Mouse (Mus musculus): ENCODE measurements around the gene Szrd1. TPM values are rescaled to one million over a fixed set of nuclear protein-coding genes. Genes with fewer than 3 reads are reported as not detected.

Gene Szrd1
- total RNA-seq (2023) = 10 to 100 TPM; 71.7 to 80.8 TPM

GRCm38 (mm10) chr4:141139116-141139970 lies at the start of gene Szrd1:
Gene Szrd1 (minus strand): TSS chr4:141139775.

GRCm38 (mm10) chr4:141147112-141148008 lies 7.8 kb upstream of the Szrd1 start, which contains the start of gene Fbxo42:
Gene Fbxo42 (plus strand): TSS chr4:141147913.

GRCm38 (mm10) chr4:141088033-141088432 lies 51.5 kb downstream of the Szrd1 start, which contains the start of gene Spata21:
Gene Spata21 (plus strand): TSS chr4:141088333.

GRCm38 (mm10) chr4:141077681-141078509 lies 61.7 kb downstream of the Szrd1 start, which contains the start of gene Necap2:
Gene Necap2 (minus strand): TSS chr4:141078357.

Other genes with a start within 250 kb of the Szrd1 start
- gene Padi2, start 233.4 kb downstream of the Szrd1 start, total RNA-seq (2023) = 10 to 100 TPM; 36.6 to 40.3 TPM
- gene Sdhb, start 178.6 kb downstream of the Szrd1 start, total RNA-seq (2023) = 10 to 100 TPM; 85.3 to 91.5 TPM
- 10 to 100 TPM; 46.0 to 47.3 TPM for gene Atp13a2, start 152.9 kb downstream of the Szrd1 start, total RNA-seq (2023)
- gene Mfap2, start 129.4 kb downstream of the Szrd1 start, total RNA-seq (2023) = not detected
- gene Crocc, start 79.2 kb downstream of the Szrd1 start, total RNA-seq (2023) = 1 to 10 TPM; 6.6 to 8.0 TPM
- 10 to 100 TPM; 83.8 to 90.1 TPM for gene Necap2, start 61.4 kb downstream of the Szrd1 start, total RNA-seq (2023)
- gene Spata21, start 51.4 kb downstream of the Szrd1 start, total RNA-seq (2023) = not detected
- 10 to 100 TPM; 19.1 to 25.2 TPM for gene Fbxo42, start 8.1 kb upstream of the Szrd1 start, total RNA-seq (2023)
- gene Rsg1, start 74.2 kb upstream of the Szrd1 start, total RNA-seq (2023) = 1 to 10 TPM; 1.4 to 3.7 TPM
- not detected for gene Arhgef19, start 99.7 kb upstream of the Szrd1 start, total RNA-seq (2023)
- 1 to 10 TPM in 1 of 2 experiments, under 1 TPM in 1; 0.99 to 1.4 TPM for gene Epha2, start 161.5 kb upstream of the Szrd1 start, total RNA-seq (2023)
- not detected for gene Fam131c, start 228.4 kb upstream of the Szrd1 start, total RNA-seq (2023)

All from neutrophil, adult 83 days (primary cell).